9 mouse cellular contexts compared by ENCODE assay signal in the genomic region with DNA sequence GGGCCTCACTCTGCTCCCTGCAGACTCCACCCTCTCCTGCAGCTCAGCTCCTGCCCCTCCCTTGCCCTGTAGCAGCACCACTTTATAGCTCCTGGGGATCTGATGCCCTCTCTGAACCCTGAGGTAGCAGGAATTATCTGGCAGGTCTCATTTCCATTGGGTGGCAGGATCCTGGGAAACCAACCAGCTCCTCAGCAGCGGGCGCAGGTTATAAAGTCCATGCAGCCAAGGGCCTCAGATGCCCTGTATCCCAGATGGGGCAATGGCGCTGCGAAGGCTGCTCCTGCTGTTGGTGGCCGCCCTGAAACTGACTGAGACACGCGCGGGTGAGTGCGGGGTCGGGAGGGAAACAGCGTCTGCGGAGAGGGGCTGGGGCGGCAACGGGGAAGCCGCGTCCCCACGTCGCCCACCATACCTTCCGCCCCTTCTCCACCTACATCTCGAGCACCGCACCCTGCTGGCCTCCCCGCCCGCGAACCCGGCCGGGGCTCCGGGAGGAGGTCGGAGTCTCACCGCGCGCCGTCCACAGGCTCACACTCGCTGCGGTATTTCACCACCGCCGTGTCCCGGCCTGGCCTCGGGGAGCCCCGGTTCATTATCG. TPM values are rescaled to one million over a fixed set of nuclear protein-coding genes. Genes with fewer than 3 reads are reported as not detected.
DNase-seq lines count a peak whose midpoint lies in the region; ATAC-seq and TF ChIP-seq lines count a peak whose summit lies in the region.
"Had no signal": no experiment of that assay in that cellular context is flagged by ENCODE, and none has a peak within 500 bp of the region (broad histone marks: within the 10 kb centered on the region; RNA-seq: fewer than 3 reads in every experiment).

Gene H2-Q2 (plus strand): TSS at position 172 of the 601 bp plus-strand sequence.

- no peaks in the 10 kb centered on the region; the same call in 1 of the 2 replicates for H3K27me3 ChIP-seq in cerebellum, adult 2 months (ENCODE audit: control insufficient read depth, insufficient read depth, low read length)
- peaks cover 31% of the 10 kb centered on the region for H3K27me3 ChIP-seq in limb, embryonic 11.5 days (ENCODE audit: control insufficient read depth, insufficient read depth, low read length)
- no peaks in the 10 kb centered on the region for H3K27me3 ChIP-seq in splenic B cell, adult 2 months (ENCODE audit: control insufficient read depth, insufficient read depth, low read length, poor library complexity, severe bottlenecking)

- peak within 1 kb of the TSS; percentile 35 for H3K4me3 ChIP-seq in cerebellum, adult 2 months (replicated peaks; ENCODE audit: insufficient read depth, low read depth, low read length)
- peak within 1 kb of the TSS; percentile 23 for H3K4me3 ChIP-seq in limb, embryonic 11.5 days (ENCODE audit: low read depth, low read length)

- H3K4me1 ChIP-seq in cerebellum, adult 2 months (ENCODE audit: control insufficient read depth, insufficient read depth, low read length), result no peaks in the 10 kb centered on the region
- 0 out of 2 replicates have a peak, but pooled peaks cover 3% of the 10 kb centered on the region for H3K4me1 ChIP-seq in limb, embryonic 11.5 days (ENCODE audit: control insufficient read depth, insufficient read depth, low read length)

- H3K36me3 ChIP-seq in limb, embryonic 11.5 days (ENCODE audit: control insufficient read depth, insufficient read depth, low read length), result no peaks in the 10 kb centered on the region
- H3K36me3 ChIP-seq in splenic B cell, adult 2 months (ENCODE audit: control insufficient read depth, insufficient read depth, low read length, poor library complexity, severe bottlenecking), result no peaks in the 10 kb centered on the region

- TF ChIP-seq POLR2A in cerebellum, adult 2 months (IDR thresholded peaks at IDR 0.05; ENCODE audit: borderline replicate concordance, insufficient read depth, low read length), result no peak

- peak within 1 kb of the TSS; percentile 51 for H3K4me2 ChIP-seq in limb, embryonic 11.5 days (ENCODE audit: low read depth, severe bottlenecking)

- no peak for DNase-seq in cerebellum, adult 2 months
- peak; percentile 54 for DNase-seq in CD4-positive, CD25-positive, alpha-beta regulatory T cell, adult 2 months (ENCODE audit: low read depth, low spot score)
- peak; percentile 31 for DNase-seq in limb, embryonic 11.5 days (ENCODE audit: low spot score)
- DNase-seq in splenic B cell, adult 2 months (ENCODE audit: low read depth, low spot score), result peak; percentile 34
- DNase-seq in spleen, postnatal 14 days (ENCODE audit: low spot score in 2 of 2), result no peak
- no peak for DNase-seq in natural killer cell, adult 2 months (ENCODE audit: low spot score in 2 of 2)

- ATAC-seq in cerebellum, adult (ENCODE audit: insufficient number of reproducible peaks, low FRiP score, low TSS enrichment), result no peak
- peak; percentile 30 for ATAC-seq in granulocyte monocyte progenitor cell, adult 5-6 weeks (replicated peaks; ENCODE audit: poor library complexity, severe bottlenecking)
- ATAC-seq in limb, embryonic 11.5 days (ENCODE audit: insufficient number of reproducible peaks, low FRiP score, low TSS enrichment, low read depth), result no peak

- H3K9me3 ChIP-seq in limb, embryonic 11.5 days (ENCODE audit: control insufficient read depth, low read length), result no peaks in the 10 kb centered on the region

- 0 out of 2 replicates have a peak within 1 kb of the TSS, but pooled peaks have one; percentile 37 for H3K9ac ChIP-seq in limb, embryonic 11.5 days (ENCODE audit: low read length)

- H3K27ac ChIP-seq in cerebellum, adult 2 months (ENCODE audit: insufficient read depth, low read length), result no peak within 1 kb of the TSS
- H3K27ac ChIP-seq in limb, embryonic 11.5 days (replicated peaks; ENCODE audit: low read depth, low read length), result no peak within 1 kb of the TSS

- no peak for TF ChIP-seq CTCF in cerebellum, adult 2 months (IDR thresholded peaks at IDR 0.05; ENCODE audit: borderline replicate concordance, insufficient read depth, low read depth, low read length)

- WGBS in cerebellum, adult 2 months, result 2% methylated on average over 40 of the region's 40 CpGs
- WGBS in limb, embryonic 11.5 days, result under 1% methylated on average over 37 of the region's 40 CpGs

RNA-seq across cellular contexts. Expression of gene H2-Q2, which starts in this region (rescaled TPM):
- polyA plus RNA-seq in cerebellum, adult 2 months (2012; rRNA removed), result 1.4 and 1.5 TPM in 2 replicates
- 0.45 TPM in 1 of 2 replicates, not detected in the other for total RNA-seq in granulocyte monocyte progenitor cell, adult 5-6 weeks (2014; fragmentation: Nextera tagmentation)
- total RNA-seq in granulocyte monocyte progenitor cell, adult 5-6 weeks (2017), result not detected in 2 replicates
- 0.16 and 0.31 TPM in 2 replicates for polyA plus RNA-seq in limb, embryonic 11.5 days (2014; fragmentation: Nextera tagmentation; extraction: Ambion mirVana)
- total RNA-seq: hematopoietic stem cell, adult 5-6 weeks had no signal

Comparison
In these comparisons a context has a peak if more than half of its experiments do, and no peak if none do; other contexts are left out.
1. Peak in ATAC-seq in granulocyte monocyte progenitor cell, adult 5-6 weeks; RNA of the gene not detected or under 1 TPM.
2. Peak in DNase-seq, H3K4me3 ChIP-seq, H3K9ac ChIP-seq and H3K4me2 ChIP-seq in limb, embryonic 11.5 days; RNA of the gene not detected or under 1 TPM.
3. DNase-seq: peak in CD4-positive, CD25-positive, alpha-beta regulatory T cell, adult 2 months (single experiment) and splenic B cell, adult 2 months (single experiment); none in cerebellum, adult 2 months (0 of 2), spleen, postnatal 14 days (0 of 2) and natural killer cell, adult 2 months (0 of 2).